Mouse (Mus musculus): ENCODE data around the gene Fam117a.

GRCm38 (mm10) chr11:95340259-95340658 is 3.4 kb downstream of the Fam117a start:
- TF ChIP-seq CTCF (IDR thresholded peaks at IDR 0.05; ENCODE audit: extremely low read depth, insufficient read length, insufficient replicate concordance, low read depth, low read length) (no peak), POLR2A (IDR thresholded peaks at IDR 0.05; ENCODE audit: low read depth, low read length) (no peak)

Measured in small intestine, adult 2 months (tissue).